In genomic region chr2:94932115-94932514, GRCm38 (mm10) we compare ENCODE assay signal across 21 mouse cellular contexts.
"Had no signal": no experiment of that assay in that cellular context is flagged by ENCODE, and none has a peak within 500 bp of the region (broad histone marks: within the 10 kb centered on the region; RNA-seq: fewer than 3 reads in every experiment).

No protein-coding gene starts in this region.

- H3K4me1 ChIP-seq: liver, embryonic 13.5 days; liver, embryonic 15.5 days; lung, embryonic 15.5 days; megakaryocyte, embryonic 14.5 days; midbrain, embryonic 13.5 days; midbrain, embryonic 15.5 days had no signal

- H3K9ac ChIP-seq: liver, embryonic 13.5 days; liver, embryonic 15.5 days; liver, postnatal 0 days; lung, embryonic 15.5 days; midbrain, embryonic 13.5 days; midbrain, embryonic 15.5 days had no signal

- H3K4me3 ChIP-seq: liver, embryonic 13.5 days; liver, embryonic 15.5 days; lung, embryonic 15.5 days; megakaryocyte, embryonic 14.5 days; midbrain, embryonic 13.5 days; midbrain, embryonic 15.5 days had no signal

- H3K27ac ChIP-seq: liver, embryonic 13.5 days; liver, embryonic 15.5 days; lung, embryonic 15.5 days; macrophage; midbrain, embryonic 13.5 days; midbrain, embryonic 15.5 days had no signal

- ATAC-seq: liver, postnatal 0 days; lung, postnatal 0 days; midbrain, embryonic 13.5 days; midbrain, embryonic 15.5 days had no signal

- H3K27me3 ChIP-seq: liver, embryonic 13.5 days; liver, embryonic 15.5 days; lung, embryonic 15.5 days; megakaryocyte, embryonic 14.5 days; midbrain, embryonic 13.5 days; midbrain, embryonic 15.5 days had no signal

- H3K4me2 ChIP-seq: liver, embryonic 13.5 days; liver, embryonic 15.5 days; lung, embryonic 15.5 days; midbrain, embryonic 11.5 days; midbrain, embryonic 13.5 days; midbrain, embryonic 15.5 days had no signal

- DNase-seq: liver, embryonic 13.5 days; liver, postnatal 0 days; lung, adult 2 months; lung, postnatal 14 days; lung, postnatal 36 days; retina, postnatal 1 day; right cerebral cortex, adult 18-20 months; right cerebral cortex, postnatal 25 days; right cerebral cortex, postnatal 4 days; spleen, adult 18-20 months; thymus, adult 18-20 months; thymus, postnatal 14 days; thymus, postnatal 36 days had no signal

- H3K36me3 ChIP-seq: liver, embryonic 13.5 days; liver, embryonic 15.5 days; lung, embryonic 15.5 days; midbrain, embryonic 13.5 days; midbrain, embryonic 15.5 days had no signal

- H3K9me3 ChIP-seq: liver, embryonic 13.5 days; liver, embryonic 15.5 days; lung, embryonic 15.5 days; midbrain, embryonic 13.5 days; midbrain, embryonic 15.5 days had no signal
